Mouse (Mus musculus) midbrain, embryonic 12.5 days (tissue): ENCODE data around the gene Fndc3a. TPM values are rescaled to one million over a fixed set of nuclear protein-coding genes. Genes with fewer than 3 reads are reported as not detected.

ENCODE experiments used
- ATAC-seq: fragments of 200-750 bp; cut with Nextera tagmentation; 2 replicates; pipeline ENCODE4 v1.8.0; 2017; ENCODE audit warnings: low read depth, moderate TSS enrichment, moderate library complexity; ENCODE audit not compliant: low FRiP score
- H3K27ac ChIP-seq: fragments of 300-500 bp; sonication (generic); replicated peaks from 2 replicates; pipeline ENCODE4 v1.5.1; 2016; ENCODE audit warnings: mild to moderate bottlenecking
- H3K27me3 ChIP-seq: fragments of 300-500 bp; sonication (generic); 2 replicates; pipeline ENCODE4 v1.6.1; 2016; ENCODE audit warnings: mild to moderate bottlenecking
- H3K36me3 ChIP-seq: fragments of 300-500 bp; sonication (generic); 2 replicates; pipeline ENCODE4 v1.6.1; 2016
- H3K4me1 ChIP-seq: fragments of 300-500 bp; sonication (generic); 2 replicates; pipeline ENCODE4 v1.6.1; 2016
- H3K4me2 ChIP-seq: fragments of 300-500 bp; sonication (generic); replicated peaks from 2 replicates; pipeline ENCODE4 v1.6.1; 2016; ENCODE audit warnings: mild to moderate bottlenecking, moderate library complexity
- H3K4me3 ChIP-seq: fragments of 300-500 bp; sonication (generic); 2 replicates; pipeline ENCODE4 v1.5.1; 2016; ENCODE audit warnings: mild to moderate bottlenecking
- H3K9ac ChIP-seq: fragments of 300-500 bp; sonication (generic); replicated peaks from 2 replicates; pipeline ENCODE4 v1.6.1; 2016; ENCODE audit warnings: mild to moderate bottlenecking, moderate library complexity
- H3K9me3 ChIP-seq: fragments of 300-500 bp; sonication (generic); 2 replicates; pipeline ENCODE4 v1.6.1; 2016; ENCODE audit warnings: mild to moderate bottlenecking
- WGBS: fragments of 180-500 bp; shearing (Covaris S2); methylation state at CpG from one replicate; pipeline ENCODE4 v1.1.7; 2016; 5-methylcytosine and 5-hydroxymethylcytosine counted together
- polyA plus RNA-seq: library from polyadenylated mRNA; unstranded; fragments of >200 nt; fragmentation: Nextera tagmentation; extraction: Ambion mirVana; gene quantifications from 2 replicates; pipeline ENCODE4 v1.2.1, GENCODE M21; 2016

Gene Fndc3a
- polyA plus RNA-seq, 1 experiment from 2014 or later: 43.5 TPM

DNA sequence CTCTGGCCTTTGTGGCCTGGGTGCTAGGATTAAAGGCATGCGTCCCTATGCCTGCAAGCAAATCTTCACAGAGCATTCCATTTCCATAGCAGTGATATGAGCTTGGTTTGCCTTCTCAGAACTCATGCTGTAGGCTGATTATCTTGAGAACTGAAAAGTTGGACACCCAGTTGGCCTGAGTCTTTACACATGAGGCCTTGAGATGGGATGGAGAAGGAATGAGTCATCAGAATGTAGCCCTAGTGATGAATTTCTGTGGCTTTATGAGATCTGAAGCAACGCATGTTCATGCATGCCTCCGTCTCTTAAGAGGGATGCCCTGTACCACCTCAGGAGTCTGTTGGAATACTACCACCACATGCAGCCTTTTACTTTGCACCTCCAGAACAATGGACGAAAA, 6.4 kb upstream of the Fndc3a start:
- Histone ChIP-seq H3K27me3 (peaks cover 11% of the 10 kb centered on the region; the same call in 1 of the 2 replicates), H3K4me1 (no peaks in the 10 kb centered on the region), H3K27ac (no peak overlapping the region), H3K9ac (no peak overlapping the region), H3K4me3 (no peak overlapping the region), H3K4me2 (no peak overlapping the region), H3K36me3 (no peaks in the 10 kb centered on the region), H3K9me3 (no peaks in the 10 kb centered on the region)
- 92% methylated on average over 4 of the region's 4 CpGs for WGBS
- no peak for ATAC-seq

GRCm38 (mm10) chr14:72711130-72711529, 1.3 kb upstream of the Fndc3a start:
- no peak overlapping the region for H3K4me3 ChIP-seq
- peak overlapping the region; percentile 85 for H3K4me2 ChIP-seq
- 52% methylated on average over 4 of the region's 4 CpGs for WGBS

GRCm38 (mm10) chr14:72710341-72711027, 681 bp upstream of the Fndc3a start:
- Histone ChIP-seq H3K4me2 (peak overlapping the region; percentile 85), H3K27ac (peak overlapping the region; percentile 90), H3K36me3 (no peaks in the 10 kb centered on the region), H3K27me3 (peaks cover 14% of the 10 kb centered on the region; the same call in 1 of the 2 replicates), H3K4me1 (peaks cover 11% of the 10 kb centered on the region; the same call in 1 of the 2 replicates), H3K9ac (peak overlapping the region; percentile 86), H3K4me3 (peak overlapping the region; percentile 89), H3K9me3 (no peaks in the 10 kb centered on the region)
- WGBS: 1% methylated on average over 38 of the region's 38 CpGs
- ATAC-seq: peak; percentile 62

More at GRCm38 (mm10) chr14:72711130-72711529, 1.3 kb upstream of the Fndc3a start:
- no peak for ATAC-seq
- Histone ChIP-seq H3K4me1 (peaks cover 11% of the 10 kb centered on the region; the same call in 1 of the 2 replicates), H3K9ac (no peak overlapping the region), H3K36me3 (no peaks in the 10 kb centered on the region), H3K27ac (no peak overlapping the region), H3K27me3 (peaks cover 14% of the 10 kb centered on the region; the same call in 1 of the 2 replicates), H3K9me3 (no peaks in the 10 kb centered on the region)

DNA sequence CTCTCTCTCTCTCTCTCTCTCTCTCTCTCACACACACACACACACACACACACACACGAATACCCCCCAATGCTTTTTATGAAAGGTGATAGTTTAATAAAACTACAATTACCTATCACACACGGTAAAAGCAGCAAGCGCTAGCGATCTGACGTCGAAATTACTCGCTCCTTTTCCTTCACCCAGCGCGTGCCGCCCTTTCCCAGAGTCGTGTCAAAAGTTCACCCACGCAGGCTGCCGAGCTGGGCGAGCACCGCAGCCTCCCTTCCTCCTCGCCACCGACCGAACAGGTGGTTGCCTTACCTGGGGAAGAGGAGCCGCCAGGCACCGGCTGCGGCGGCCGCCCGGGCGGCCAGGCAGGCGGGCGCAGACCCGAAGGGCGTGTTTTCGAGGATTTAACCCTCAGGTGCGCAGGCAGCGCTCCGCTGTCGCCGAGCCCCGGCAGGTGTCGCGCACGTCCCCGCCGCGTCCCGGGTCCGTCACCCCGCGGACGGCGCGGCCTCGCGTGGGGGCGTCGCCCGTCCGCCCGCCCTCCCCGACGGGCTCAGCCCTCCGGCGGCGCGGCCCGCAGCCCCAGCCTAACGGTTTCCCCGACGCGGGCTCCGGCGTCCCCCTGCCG, 603 bp downstream of the Fndc3a start:
- ATAC-seq: no peak
- Histone ChIP-seq H3K4me2 (peak overlapping the region; percentile 85), H3K4me1 (peaks cover 11% of the 10 kb centered on the region; the same call in 1 of the 2 replicates), H3K36me3 (no peaks in the 10 kb centered on the region), H3K9ac (peak overlapping the region; percentile 86), H3K27ac (peak overlapping the region; percentile 90), H3K4me3 (peak overlapping the region; percentile 89), H3K27me3 (peaks cover 14% of the 10 kb centered on the region; the same call in 1 of the 2 replicates), H3K9me3 (no peaks in the 10 kb centered on the region)
- under 1% methylated on average over 64 of the region's 70 CpGs for WGBS

DNA sequence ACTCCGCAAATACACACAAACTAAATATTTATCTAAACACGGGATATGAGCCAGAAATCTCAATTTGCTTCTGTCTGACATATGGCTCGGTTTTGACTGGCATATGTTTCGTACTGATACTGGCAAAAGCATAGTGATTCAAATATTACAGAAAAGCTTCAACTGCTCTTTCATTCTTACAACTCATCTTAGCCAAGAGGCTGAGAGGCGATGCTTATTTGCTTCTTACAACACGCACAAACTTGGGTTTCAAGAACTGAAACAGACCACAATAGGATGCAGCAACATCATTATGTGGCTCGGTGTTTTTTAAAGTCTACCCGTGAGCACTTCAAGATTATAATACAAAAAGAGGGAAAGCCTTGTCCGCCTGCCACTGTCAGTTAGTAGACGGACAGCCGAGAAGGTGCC, 1.2 kb downstream of the Fndc3a start:
- H3K27me3 ChIP-seq: peaks cover 14% of the 10 kb centered on the region; the same call in 1 of the 2 replicates
- peak overlapping the region; percentile 86 for H3K9ac ChIP-seq

DNA sequence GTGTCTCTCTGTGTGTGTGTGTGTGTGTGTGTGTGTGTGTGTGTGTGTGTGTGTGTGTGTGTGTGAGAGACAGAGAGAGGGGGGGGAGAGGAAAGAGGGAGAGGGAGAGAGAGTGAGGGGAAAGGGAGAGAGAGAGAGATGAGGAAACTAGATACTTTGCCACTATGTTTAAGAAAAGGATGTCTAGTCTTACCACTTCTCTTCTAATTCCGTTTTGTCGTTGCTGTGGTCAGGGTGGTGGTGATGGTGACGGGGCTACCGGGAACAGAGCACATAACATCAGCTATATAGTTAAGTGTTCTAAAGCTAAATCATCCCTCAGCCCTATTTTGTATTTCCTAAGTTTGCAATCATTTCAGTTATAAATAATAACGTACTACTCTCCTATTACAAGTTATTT, 9.7 kb downstream of the Fndc3a start:
- Histone ChIP-seq H3K4me1 (no peaks in the 10 kb centered on the region), H3K4me3 (no peak overlapping the region), H3K36me3 (no peaks in the 10 kb centered on the region), H3K27me3 (no peaks in the 10 kb centered on the region), H3K9me3 (no peaks in the 10 kb centered on the region), H3K27ac (no peak overlapping the region), H3K9ac (no peak overlapping the region), H3K4me2 (no peak overlapping the region)
- 94% methylated on average over 5 of the region's 5 CpGs for WGBS
- no peak for ATAC-seq

More for the DNA sequence above, 1.2 kb downstream of the Fndc3a start:
- peaks cover 11% of the 10 kb centered on the region; the same call in 1 of the 2 replicates for H3K4me1 ChIP-seq
- no peaks in the 10 kb centered on the region for H3K9me3 ChIP-seq
- no peak for ATAC-seq
- H3K4me3 ChIP-seq: peak overlapping the region; percentile 89
- H3K4me2 ChIP-seq: peak overlapping the region; percentile 85
- 36% methylated on average over 11 of the region's 11 CpGs for WGBS
- H3K27ac ChIP-seq: no peak overlapping the region
- H3K36me3 ChIP-seq: no peaks in the 10 kb centered on the region

- H3K27me3 ChIP-seq: no peaks in the 10 kb centered on the region
- ATAC-seq: no peak
- no peaks in the 10 kb centered on the region for H3K36me3 ChIP-seq
- H3K9ac ChIP-seq: no peak overlapping the region
- no peak overlapping the region for H3K27ac ChIP-seq
- H3K4me3 ChIP-seq: no peak overlapping the region
- H3K4me2 ChIP-seq: no peak overlapping the region
- WGBS: 91% methylated on average over 1 of the region's 1 CpGs
- no peaks in the 10 kb centered on the region for H3K4me1 ChIP-seq
- no peaks in the 10 kb centered on the region for H3K9me3 ChIP-seq
These were observed 18.4 kb downstream of the Fndc3a start for GRCm38 (mm10) chr14:72691406-72691805.

DNA sequence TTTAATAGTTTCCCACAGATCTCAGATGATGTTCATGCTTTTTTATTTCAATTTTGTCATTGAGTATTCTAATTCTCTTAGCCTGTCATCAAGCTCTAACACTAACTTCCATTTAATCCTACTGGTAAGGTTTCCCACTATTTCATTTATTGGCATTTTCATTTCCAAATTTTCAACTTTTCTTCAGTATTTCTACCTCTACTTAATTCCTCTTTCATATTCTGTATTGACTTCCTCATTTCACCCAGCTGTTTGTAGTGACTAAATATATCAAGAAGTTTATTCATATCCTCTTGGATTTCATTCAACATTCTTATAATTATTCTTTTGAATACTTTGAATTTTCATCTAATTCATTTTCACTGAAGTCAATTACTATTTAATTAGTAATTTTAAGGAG, 20.3 kb downstream of the Fndc3a start:
- no peak overlapping the region for H3K4me2 ChIP-seq
- no peaks in the 10 kb centered on the region for H3K4me1 ChIP-seq
- ATAC-seq: no peak

DNA sequence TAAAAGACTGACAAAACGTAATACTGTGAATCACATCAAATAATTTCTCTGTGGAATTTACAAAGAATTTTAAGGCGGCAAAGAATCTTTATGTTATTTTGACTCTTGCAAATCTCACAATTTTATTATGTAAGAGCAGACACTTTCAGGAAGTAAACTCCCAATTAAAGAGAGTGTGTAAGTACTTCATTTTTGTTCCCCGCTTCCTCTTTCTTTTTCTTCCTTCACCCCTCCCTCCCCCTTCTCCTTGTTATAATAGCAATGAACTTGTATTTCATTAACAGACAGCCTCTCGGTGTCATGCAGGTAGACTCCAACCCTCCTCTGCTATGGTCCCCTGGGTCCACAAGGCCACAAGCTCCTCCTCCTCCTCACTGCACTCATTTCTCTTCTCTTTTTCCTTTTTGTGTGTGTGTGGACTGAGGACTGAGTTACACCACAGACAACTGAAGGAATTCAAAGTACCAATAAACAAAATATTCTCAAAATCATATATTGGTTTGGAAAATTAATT, 24.9 kb downstream of the Fndc3a start:
- Histone ChIP-seq H3K4me1 (no peaks in the 10 kb centered on the region), H3K9ac (no peak overlapping the region), H3K27me3 (no peaks in the 10 kb centered on the region), H3K36me3 (no peaks in the 10 kb centered on the region), H3K9me3 (no peaks in the 10 kb centered on the region), H3K27ac (no peak overlapping the region), H3K4me2 (no peak overlapping the region), H3K4me3 (no peak overlapping the region)
- ATAC-seq: no peak
- WGBS: 92% methylated on average over 4 of the region's 4 CpGs

More for the DNA sequence above, 20.3 kb downstream of the Fndc3a start:
- Histone ChIP-seq H3K27me3 (no peaks in the 10 kb centered on the region), H3K27ac (no peak overlapping the region), H3K9me3 (no peaks in the 10 kb centered on the region), H3K9ac (no peak overlapping the region), H3K4me3 (no peak overlapping the region), H3K36me3 (no peaks in the 10 kb centered on the region)

- Histone ChIP-seq H3K9me3 (no peaks in the 10 kb centered on the region), H3K36me3 (no peaks in the 10 kb centered on the region), H3K4me1 (no peaks in the 10 kb centered on the region), H3K27me3 (no peaks in the 10 kb centered on the region), H3K4me3 (no peak overlapping the region), H3K27ac (no peak overlapping the region), H3K4me2 (no peak overlapping the region), H3K9ac (no peak overlapping the region)
- no peak for ATAC-seq
- WGBS: 79% methylated on average over 3 of the region's 3 CpGs
These were observed 32.6 kb downstream of the Fndc3a start for GRCm38 (mm10) chr14:72677247-72677646.

- no peaks in the 10 kb centered on the region for H3K4me1 ChIP-seq
- no peaks in the 10 kb centered on the region for H3K36me3 ChIP-seq
- no peak overlapping the region for H3K9ac ChIP-seq
- WGBS: 93% methylated on average over 3 of the region's 3 CpGs
- no peaks in the 10 kb centered on the region for H3K27me3 ChIP-seq
- H3K4me2 ChIP-seq: no peak overlapping the region
- H3K9me3 ChIP-seq: no peaks in the 10 kb centered on the region
- no peak overlapping the region for H3K27ac ChIP-seq
- H3K4me3 ChIP-seq: no peak overlapping the region
- ATAC-seq: no peak
These were observed 37.9 kb downstream of the Fndc3a start for GRCm38 (mm10) chr14:72671911-72672310.

GRCm38 (mm10) chr14:72670987-72671386, 38.8 kb downstream of the Fndc3a start:
- Histone ChIP-seq H3K9me3 (no peaks in the 10 kb centered on the region), H3K4me1 (no peaks in the 10 kb centered on the region), H3K36me3 (no peaks in the 10 kb centered on the region), H3K9ac (no peak overlapping the region), H3K4me2 (no peak overlapping the region), H3K4me3 (no peak overlapping the region), H3K27ac (no peak overlapping the region), H3K27me3 (no peaks in the 10 kb centered on the region)
- ATAC-seq: no peak
- 98% methylated on average over 2 of the region's 2 CpGs for WGBS
